Mouse (Mus musculus) CH12.LX (cell line): ENCODE data around the gene Fbxl20. TPM values are rescaled to one million over a fixed set of nuclear protein-coding genes. Genes with fewer than 3 reads are reported as not detected.
A peak's percentile ranks its signal among the peaks of the same experiment; 100 is the strongest.

ENCODE experiments used
- DNase-seq: peaks from one replicate; pipeline ENCODE4 v3.0.0-alpha.2; 2013; ENCODE audit errors: extremely low read depth
- H3K27ac ChIP-seq: 2 replicates; pipeline ENCODE4 v1.5.1; 2012; ENCODE audit warnings: low read depth, mild to moderate bottlenecking, control low read depth, moderate library complexity; ENCODE audit not compliant: insufficient read depth
- H3K27me3 ChIP-seq: replicated peaks from 2 replicates; pipeline ENCODE3; 2012; ENCODE audit warnings: inconsistent platforms
- H3K36me3 ChIP-seq, 2 experiments: replicated peaks in 1 of 2; 2 replicates each; pipeline versions ENCODE3 to v1.6.1; 2012; ENCODE audit warnings: inconsistent platforms in 1 of 2, low read length in 1 of 2, mild to moderate bottlenecking in 1 of 2, mixed read lengths in 1 of 2, moderate library complexity in 1 of 2; ENCODE audit not compliant: control insufficient read depth in 1 of 2, insufficient read depth in 1 of 2
- H3K4me1 ChIP-seq, 2 experiments: 2 replicates each; pipeline ENCODE4 v1.6.1; 2012; ENCODE audit warnings: inconsistent platforms in 1 of 2, moderate library complexity in 1 of 2; ENCODE audit not compliant: insufficient read depth in 2 of 2, control insufficient read depth in 1 of 2
- H3K4me2 ChIP-seq: 2 replicates; pipeline ENCODE4 v1.6.1; 2012; ENCODE audit warnings: low read depth, mild to moderate bottlenecking, control low read depth; ENCODE audit not compliant: poor library complexity, insufficient read depth, severe bottlenecking
- H3K4me3 ChIP-seq, 3 experiments: fragments of 150-350 bp in 1 of 3; sonication (generic) in 1 of 3; replicated peaks in 1 of 3; 2 replicates each; pipeline versions ENCODE3 to v1.5.1; 2011 to 2012; ENCODE audit warnings: low read depth in 2 of 3, low read length in 2 of 3, mild to moderate bottlenecking in 2 of 3, moderate library complexity in 2 of 3, control low read depth in 1 of 3, improper control_type of control experiment in 1 of 3, inconsistent platforms in 1 of 3, mixed read lengths in 1 of 3; ENCODE audit not compliant: poor library complexity in 1 of 3
- H3K79me2 ChIP-seq: replicated peaks from 2 replicates; pipeline ENCODE4 v1.6.1; 2012; ENCODE audit warnings: mild to moderate bottlenecking, moderate library complexity; ENCODE audit not compliant: control insufficient read depth, poor library complexity, insufficient read depth, severe bottlenecking; ENCODE audit errors: extremely low read depth
- H3K9ac ChIP-seq: 2 replicates; pipeline ENCODE4 v1.6.1; 2012; ENCODE audit warnings: low read depth, mild to moderate bottlenecking, control low read depth, moderate library complexity; ENCODE audit not compliant: insufficient read depth
- H3K9me3 ChIP-seq: replicated peaks from 2 replicates; pipeline ENCODE3; 2012; ENCODE audit warnings: low read length, inconsistent platforms, mixed read lengths
- BHLHE40 ChIP-seq: IDR thresholded peaks from 2 replicates; pipeline ENCODE4 v1.6.1; 2011; ENCODE audit warnings: mild to moderate bottlenecking, low read depth, low read length, improper control_type of control experiment
- CHD1 ChIP-seq: IDR thresholded peaks from 2 replicates; pipeline ENCODE4 v1.6.1; 2012; ENCODE audit warnings: low read depth, low read length, improper control_type of control experiment, inconsistent platforms
- CHD2 ChIP-seq: IDR thresholded peaks from 2 replicates; pipeline ENCODE4 v1.6.1; 2011; ENCODE audit warnings: low read length, improper control_type of control experiment
- CTCF ChIP-seq, 2 experiments: IDR thresholded peaks in 1 of 2; conservative IDR thresholded peaks in 1 of 2; 2 replicates each; pipeline ENCODE4 v1.5.1; 2011 to 2012; ENCODE audit warnings: low read depth in 2 of 2, low read length in 2 of 2, improper control_type of control experiment in 1 of 2, inconsistent platforms in 1 of 2, mild to moderate bottlenecking in 1 of 2, moderate library complexity in 1 of 2
- E2F4 ChIP-seq: IDR thresholded peaks from 2 replicates; pipeline ENCODE4 v1.6.1; 2011; ENCODE audit warnings: low read depth, low read length, improper control_type of control experiment; ENCODE audit not compliant: insufficient replicate concordance
- ELF1 ChIP-seq: IDR thresholded peaks from 2 replicates; pipeline ENCODE4 v1.6.1; 2014; ENCODE audit warnings: low read depth, mild to moderate bottlenecking, inconsistent platforms, low read length, improper control_type of control experiment
- EP300 ChIP-seq: IDR thresholded peaks from 2 replicates; pipeline ENCODE4 v1.6.1; 2011; ENCODE audit warnings: low read length, improper control_type of control experiment
- ETS1 ChIP-seq: conservative IDR thresholded peaks from 2 replicates; pipeline ENCODE4 v1.6.1; 2012; ENCODE audit warnings: low read depth, mild to moderate bottlenecking, inconsistent platforms, low read length, improper control_type of control experiment, moderate library complexity
- GABPA ChIP-seq: IDR thresholded peaks from 2 replicates; pipeline ENCODE4 v1.6.1; 2012; ENCODE audit warnings: low read depth, low read length, improper control_type of control experiment, inconsistent platforms; ENCODE audit not compliant: insufficient replicate concordance
- HCFC1 ChIP-seq: IDR thresholded peaks from 2 replicates; pipeline ENCODE4 v1.6.1; 2012; ENCODE audit warnings: low read depth, mild to moderate bottlenecking, inconsistent platforms, low read length, improper control_type of control experiment
- IRF4 ChIP-seq: IDR thresholded peaks from 2 replicates; pipeline ENCODE4 v1.6.1; 2014; ENCODE audit warnings: low read depth, mild to moderate bottlenecking, inconsistent platforms, low read length, improper control_type of control experiment
- JUN ChIP-seq: IDR thresholded peaks from 2 replicates; pipeline ENCODE4 v1.6.1; 2011; ENCODE audit warnings: low read depth, mild to moderate bottlenecking, low read length, improper control_type of control experiment, moderate library complexity; ENCODE audit not compliant: insufficient read depth
- JUND ChIP-seq: conservative IDR thresholded peaks from 2 replicates; pipeline ENCODE4 v1.6.1; 2011; ENCODE audit warnings: low read depth, low read length, improper control_type of control experiment
- KAT2A ChIP-seq: IDR thresholded peaks from 2 replicates; pipeline ENCODE4 v1.6.1; 2012; ENCODE audit warnings: low read length, improper control_type of control experiment, inconsistent platforms; ENCODE audit not compliant: insufficient replicate concordance
- MAFK ChIP-seq: IDR thresholded peaks from 2 replicates; pipeline ENCODE4 v1.6.1; 2011; ENCODE audit warnings: low read length, improper control_type of control experiment; ENCODE audit not compliant: insufficient replicate concordance
- MAX ChIP-seq: IDR thresholded peaks from 2 replicates; pipeline ENCODE4 v1.6.1; 2011; ENCODE audit warnings: low read length, improper control_type of control experiment
- MAZ ChIP-seq: IDR thresholded peaks from 2 replicates; pipeline ENCODE4 v1.6.1; 2012; ENCODE audit warnings: low read depth, mild to moderate bottlenecking, inconsistent platforms, low read length, improper control_type of control experiment, moderate library complexity
- MEF2A ChIP-seq: IDR thresholded peaks from 2 replicates; pipeline ENCODE4 v1.6.1; 2014; ENCODE audit warnings: low read depth, mild to moderate bottlenecking, inconsistent platforms, low read length, improper control_type of control experiment, borderline replicate concordance
- MXI1 ChIP-seq: IDR thresholded peaks from 2 replicates; pipeline ENCODE4 v1.6.1; 2011; ENCODE audit warnings: mild to moderate bottlenecking, low read depth, low read length, improper control_type of control experiment
- MYC ChIP-seq: IDR thresholded peaks from 2 replicates; pipeline ENCODE4 v1.6.1; 2011; ENCODE audit warnings: low read depth, mild to moderate bottlenecking, improper control_type of control experiment, low read length
- NELFE ChIP-seq: IDR thresholded peaks from 2 replicates; pipeline ENCODE4 v1.6.1; 2011; ENCODE audit warnings: low read depth, low read length, improper control_type of control experiment
- NRF1 ChIP-seq: IDR thresholded peaks from 2 replicates; pipeline ENCODE4 v1.6.1; 2014; ENCODE audit warnings: low read depth, mild to moderate bottlenecking, inconsistent platforms, low read length, improper control_type of control experiment, moderate library complexity
- PAX5 ChIP-seq: IDR thresholded peaks from 2 replicates; pipeline ENCODE4 v1.6.1; 2012; ENCODE audit warnings: low read length, inconsistent platforms, mixed read lengths
- POLR2A ChIP-seq: IDR thresholded peaks from 2 replicates; pipeline ENCODE4 v1.6.1; 2011; ENCODE audit warnings: low read depth, mild to moderate bottlenecking, improper control_type of control experiment, low read length
- RAD21 ChIP-seq: IDR thresholded peaks from 2 replicates; pipeline ENCODE4 v1.6.1; 2011; ENCODE audit warnings: low read depth, mild to moderate bottlenecking, low read length, improper control_type of control experiment, moderate library complexity
- RCOR1 ChIP-seq: conservative IDR thresholded peaks from 2 replicates; pipeline ENCODE4 v1.6.1; 2012; ENCODE audit warnings: low read depth, mild to moderate bottlenecking, inconsistent platforms, low read length, improper control_type of control experiment
- SIN3A ChIP-seq: IDR thresholded peaks from 2 replicates; pipeline ENCODE4 v1.6.1; 2012; ENCODE audit warnings: low read length, improper control_type of control experiment, inconsistent platforms
- TBP ChIP-seq: conservative IDR thresholded peaks from 2 replicates; pipeline ENCODE4 v1.6.1; 2011; ENCODE audit warnings: low read depth, low read length, improper control_type of control experiment
- TCF12 ChIP-seq: IDR thresholded peaks from 2 replicates; pipeline ENCODE4 v1.6.1; 2014; ENCODE audit warnings: low read depth, mild to moderate bottlenecking, inconsistent platforms, low read length, improper control_type of control experiment
- UBTF ChIP-seq: IDR thresholded peaks from 2 replicates; pipeline ENCODE4 v1.6.1; 2012; ENCODE audit warnings: low read depth, mild to moderate bottlenecking, inconsistent platforms, low read length, improper control_type of control experiment, moderate library complexity
- USF1 ChIP-seq: IDR thresholded peaks from 2 replicates; pipeline ENCODE4 v1.6.1; 2014; ENCODE audit warnings: low read depth, mild to moderate bottlenecking, inconsistent platforms, low read length, improper control_type of control experiment
- USF2 ChIP-seq: conservative IDR thresholded peaks from 2 replicates; pipeline ENCODE4 v1.6.1; 2011; ENCODE audit warnings: low read depth, low read length, improper control_type of control experiment
- ZC3H11A ChIP-seq: IDR thresholded peaks from 2 replicates; pipeline ENCODE4 v1.6.1; 2012; ENCODE audit warnings: low read depth, mild to moderate bottlenecking, inconsistent platforms, low read length, improper control_type of control experiment
- ZNF384 ChIP-seq: IDR thresholded peaks from 2 replicates; pipeline ENCODE4 v1.6.1; 2012; ENCODE audit warnings: low read depth, low read length, improper control_type of control experiment, inconsistent platforms
- dilution Hi-C: fragments of 300-500 bp; cut with MboI; formaldehyde crosslinking; loops from 2 replicates; pipeline ENCODE4 v1.14.3; 2020; ENCODE audit warnings: low sequenced_read_pairs; ENCODE audit not compliant: extremely low pct_unique_long_range_greater_than_20kb, extremely low pct_ligation_motif_present
- in situ Hi-C: fragments of 300-500 bp; cut with MboI; formaldehyde crosslinking; loops from 3 replicates; pipeline ENCODE4 v1.14.3; 2019; ENCODE audit warnings: low sequenced_read_pairs, low pct_ligation_motif_present, low pct_unique_long_range_greater_than_20kb, mixed read lengths
- polyA plus RNA-seq: library from polyadenylated mRNA; unstranded; fragments of >175 nt; gene quantifications from 2 replicates; pipeline ENCODE4 v1.2.1, GENCODE M21; 2012; ENCODE audit warnings: low read depth; ENCODE audit not compliant: insufficient read length
- total RNA-seq, 2 experiments: library from RNA; depleted of rRNA; stranded (reverse); fragments of 300-350 nt in 1 of 2; fragments of >200 nt in 1 of 2; gene quantifications; 2 replicates each; pipeline ENCODE4 v1.2.3; 2012 to 2014

The Fbxl20 gene
- total and polyA plus RNA-seq, 3 experiments: 6.4 to 9.0 (median 7.9) TPM

GRCm38 (mm10) chr11:98149304-98149750 lies 876 bp downstream of the Fbxl20 start:
- Histone ChIP-seq H3K36me3 (peaks cover 0 to 23% of the 10 kb centered on the region in 2 experiments), H3K4me2 (no peak overlapping the region; the same call in 1 of the 2 replicates), H3K9me3 (no peaks in the 10 kb centered on the region)
- TF ChIP-seq RCOR1 (peak; percentile 66; the same call in 1 of the 2 replicates), CHD1 (no peak), MYC (no peak), POLR2A (peak; percentile 51; the same call in 1 of the 2 replicates), JUND (no peak), MEF2A (peak; percentile 65; the same call in 1 of the 2 replicates), NELFE (peak; percentile 38; the same call in 1 of the 2 replicates), IRF4 (peak; percentile 36; the same call in 1 of the 2 replicates), HCFC1 (peak; percentile 80), TCF12 (peak; percentile 74), RAD21 (no peak), PAX5 (no peak), ELF1 (peak; percentile 42; the same call in 1 of the 2 replicates), MAX (peak; percentile 69; the same call in 1 of the 2 replicates), MAZ (peak; percentile 88; the same call in 1 of the 2 replicates), USF1 (no peak), USF2 (no peak), KAT2A (peak; percentile 73; the same call in 1 of the 2 replicates), UBTF (no peak; the same call in 1 of the 2 replicates), EP300 (no peak; the same call in 1 of the 2 replicates), SIN3A (peak; percentile 98), ETS1 (0 out of 2 replicates have a peak, but pooled peaks have one; percentile 9), CHD2 (peak; percentile 98), JUN (no peak), BHLHE40 (peak; percentile 57), MAFK (0 out of 2 replicates have a peak, but pooled peaks have one; percentile 6), TBP (no peak), CTCF (conservative IDR thresholded peaks at IDR 0.05 in 1 of 2, IDR thresholded peaks at IDR 0.05 in 1 of 2; ENCODE audit: low read depth in 2 of 2, low read length in 2 of 2) (no peak), ZC3H11A (no peak), E2F4 (no peak), GABPA (no peak), NRF1 (peak; percentile 52; the same call in 1 of the 2 replicates), MXI1 (peak; percentile 80; the same call in 1 of the 2 replicates), ZNF384 (no peak)
- TF ChIP-seq, all 38 proteins: peak for 18
- Histone ChIP-seq H3K4me1 (peaks cover 0 to 14% of the 10 kb centered on the region in 2 experiments; a peak in 2 of 4 replicates), H3K4me3 (peak overlapping the region; percentile 86 to 93 (median 88)), H3K27ac (peak overlapping the region; percentile 49), H3K27me3 (no peaks in the 10 kb centered on the region), H3K9ac (peak overlapping the region; percentile 69), H3K79me2 (peaks cover 26% of the 10 kb centered on the region)
- in situ Hi-C loops: loop anchor here (5.0 kb wide), 1 partner anchor 43 kb away; the partner anchor contains the start of gene Med1
- DNase-seq: peak; percentile 90
- dilution Hi-C loops: no loop called here
